Mouse (Mus musculus): Measurements from ENCODE around the gene Krt8.

GRCm38 (mm10) chr15:101976023-101976422 is 28.3 kb downstream of the Krt8 start:
- TF ChIP-seq CTCF (IDR thresholded peaks at IDR 0.05; ENCODE audit: low read depth, low read length), result no peak
- TF ChIP-seq POLR2A (IDR thresholded peaks at IDR 0.05; ENCODE audit: insufficient read depth, low read length), result no peak

Data from ES-Bruce4 (cell line).